Mouse (Mus musculus) heart, postnatal 0 days (tissue): ENCODE results near the gene Rgs14.

Experiments
- CTCF ChIP-seq: IDR thresholded peaks from 2 replicates; pipeline ENCODE4 v1.5.1; 2016; ENCODE audit warnings: antibody characterized with exemption, control low read depth, low read depth
- EP300 ChIP-seq: IDR thresholded peaks from 2 replicates; pipeline ENCODE4 v1.6.1; 2016; ENCODE audit warnings: antibody characterized with exemption, low read depth

DNA sequence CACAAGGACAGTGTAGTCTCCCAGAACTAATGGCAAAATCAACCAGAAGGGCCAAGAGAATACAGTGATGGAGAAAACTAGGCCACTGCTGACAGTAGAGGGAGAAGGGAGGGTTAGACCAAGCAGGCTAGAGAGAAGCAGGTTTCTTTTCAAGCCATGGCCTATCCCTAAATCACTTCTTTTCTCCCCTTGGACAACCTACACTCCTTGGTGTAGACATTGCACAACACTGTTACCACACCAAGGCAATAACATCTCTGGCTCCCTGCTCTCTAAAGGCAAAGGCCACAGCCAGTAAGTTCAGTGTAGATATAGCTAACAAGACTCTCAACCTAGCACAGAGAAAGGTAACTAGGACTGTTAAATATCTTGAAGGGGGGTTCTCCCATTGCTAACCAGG is 8.4 kb upstream of the Rgs14 start:
- TF ChIP-seq CTCF (no peak), EP300 (no peak)
